ENCODE assay signal across 21 mouse cellular contexts in the genomic region with DNA sequence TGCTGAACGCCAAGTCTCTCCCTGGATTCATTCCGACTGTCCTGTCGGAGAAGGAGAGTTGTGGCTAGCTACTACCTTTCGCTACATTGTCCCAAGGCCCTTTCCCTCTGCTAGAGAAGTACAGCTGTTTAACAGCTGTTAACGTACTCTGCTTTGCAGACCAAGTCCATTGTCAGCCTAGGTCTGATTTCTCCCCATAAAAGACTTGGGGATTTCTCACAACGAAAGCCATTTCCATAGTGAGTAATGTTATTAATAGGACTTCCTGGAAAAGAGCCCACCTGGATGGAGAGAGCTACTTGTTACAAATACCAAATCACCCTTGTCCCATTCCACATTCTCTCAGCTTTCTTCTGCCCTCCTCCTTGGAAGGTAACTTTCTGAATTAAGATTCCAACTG.
"Had no signal": no experiment of that assay in that cellular context is flagged by ENCODE, and none has a peak within 500 bp of the region (broad histone marks: within the 10 kb centered on the region; RNA-seq: fewer than 3 reads in every experiment).

No protein-coding gene starts in this region.

- DNase-seq: kidney, adult 11 months; kidney, postnatal 14 days; kidney, postnatal 4 days; lung, adult 18-20 months; lung, postnatal 10 days; lung, postnatal 4 days; right cerebral cortex, adult 18-20 months; right cerebral cortex, postnatal 14 days; right cerebral cortex, postnatal 4 days; thymus, adult 2 months; thymus, postnatal 14 days; thymus, postnatal 4 days had no signal

- H3K4me1 ChIP-seq: intestine, embryonic 15.5 days; midbrain, embryonic 15.5 days; neural tube, embryonic 12.5 days had no signal

- H3K9me3 ChIP-seq: intestine, embryonic 15.5 days; lung, embryonic 15.5 days; midbrain, embryonic 15.5 days; neural tube, embryonic 12.5 days; neural tube, embryonic 15.5 days had no signal

- H3K27me3 ChIP-seq: intestine, embryonic 15.5 days; lung, embryonic 15.5 days; midbrain, embryonic 15.5 days; neural tube, embryonic 12.5 days; neural tube, embryonic 15.5 days had no signal

- H3K36me3 ChIP-seq: intestine, embryonic 15.5 days; lung, embryonic 15.5 days; midbrain, embryonic 15.5 days; neural tube, embryonic 12.5 days; neural tube, embryonic 15.5 days had no signal

- H3K27ac ChIP-seq: intestine, embryonic 15.5 days; liver, embryonic 14.5 days; lung, embryonic 15.5 days; midbrain, embryonic 15.5 days; neural tube, embryonic 12.5 days; neural tube, embryonic 15.5 days; stomach, postnatal 0 days had no signal

- H3K4me3 ChIP-seq: intestine, embryonic 15.5 days; lung, embryonic 15.5 days; midbrain, embryonic 15.5 days; neural tube, embryonic 12.5 days; neural tube, embryonic 15.5 days had no signal

- H3K4me2 ChIP-seq: intestine, embryonic 15.5 days; liver, embryonic 11.5 days; lung, embryonic 15.5 days; midbrain, embryonic 11.5 days; midbrain, embryonic 15.5 days; neural tube, embryonic 12.5 days; neural tube, embryonic 15.5 days had no signal

- ATAC-seq: intestine, embryonic 15.5 days; midbrain, embryonic 15.5 days had no signal

- H3K9ac ChIP-seq: intestine, embryonic 15.5 days; liver, embryonic 14.5 days; lung, embryonic 15.5 days; midbrain, embryonic 15.5 days; neural tube, embryonic 12.5 days; neural tube, embryonic 15.5 days had no signal
